Mouse (Mus musculus) mouse trophoblast stem cell (cell line): Measurements from ENCODE around the gene Shmt1.
"Not testable (repeated sequence)": the region's sequence is repeated elsewhere in the genome, so short reads cannot be mapped to it uniquely, and the experiment has no call there.

ENCODE experiments used
- in situ Hi-C, 2 experiments: fragments of 300-500 bp; cut with MseI, MboI; formaldehyde crosslinking; loops; 2 replicates in 1 of 2; 3 replicates in 1 of 2; pipeline ENCODE4 v1.15.1; 2025

Gene Shmt1

GRCm38 (mm10) chr11:60811618-60812017, at the start of gene Shmt1:
Gene Shmt1 (minus strand): TSS chr11:60811718.
- in situ Hi-C loops: not testable (repeated sequence)

GRCm38 (mm10) chr11:60856587-60856986, 45.1 kb upstream of the Shmt1 start:
- in situ Hi-C loops: no loop called here

GRCm38 (mm10) chr11:60845415-60845814, 33.9 kb upstream of the Shmt1 start:
- in situ Hi-C loops: no loop called here

GRCm38 (mm10) chr11:60843412-60843811, 31.9 kb upstream of the Shmt1 start:
- in situ Hi-C loops: no loop called here

- in situ Hi-C loops: no loop called here
Measured at GRCm38 (mm10) chr11:60841467-60842200, 30.1 kb upstream of the Shmt1 start.

- in situ Hi-C loops: no loop called here
Measured at GRCm38 (mm10) chr11:60837644-60838406, 26.3 kb upstream of the Shmt1 start.

- in situ Hi-C loops: no loop called here
Measured at GRCm38 (mm10) chr11:60836897-60837296, 25.4 kb upstream of the Shmt1 start.

- in situ Hi-C loops: no loop called here
Measured at GRCm38 (mm10) chr11:60830433-60831052, 19.0 kb upstream of the Shmt1 start, which contains the start of gene Dhrs7b. Gene Dhrs7b (plus strand): TSS chr11:60830631.

GRCm38 (mm10) chr11:60828903-60829302, 17.4 kb upstream of the Shmt1 start:
- in situ Hi-C loops: no loop called here

GRCm38 (mm10) chr11:60827241-60827945, 15.9 kb upstream of the Shmt1 start:
- in situ Hi-C loops: no loop called here

GRCm38 (mm10) chr11:60826700-60827099, 15.2 kb upstream of the Shmt1 start:
- in situ Hi-C loops: no loop called here

GRCm38 (mm10) chr11:60825191-60825590, 13.7 kb upstream of the Shmt1 start:
- in situ Hi-C loops: no loop called here

GRCm38 (mm10) chr11:60823771-60824170, 12.3 kb upstream of the Shmt1 start:
- in situ Hi-C loops: no loop called here

- in situ Hi-C loops: no loop called here
Measured at GRCm38 (mm10) chr11:60816398-60816797, 4.9 kb upstream of the Shmt1 start.

GRCm38 (mm10) chr11:60811054-60811460, 461 bp downstream of the Shmt1 start:
- in situ Hi-C loops: no loop called here

GRCm38 (mm10) chr11:60810046-60810965, 1.2 kb downstream of the Shmt1 start:
- in situ Hi-C loops: no loop called here

- in situ Hi-C loops: no loop called here
Measured at GRCm38 (mm10) chr11:60809546-60809945, 2.0 kb downstream of the Shmt1 start.

GRCm38 (mm10) chr11:60808286-60809070, 3.0 kb downstream of the Shmt1 start:
- in situ Hi-C loops: no loop called here

GRCm38 (mm10) chr11:60800892-60801291, 10.6 kb downstream of the Shmt1 start:
- in situ Hi-C loops: no loop called here

GRCm38 (mm10) chr11:60799977-60800376, 11.5 kb downstream of the Shmt1 start:
- in situ Hi-C loops: no loop called here
